Mouse (Mus musculus): ENCODE results near the gene Mrpl51.

The Mrpl51 gene

GRCm38 (mm10) chr6:125232516-125232915 lies 40.9 kb downstream of the Mrpl51 start:
- DNase-seq (ENCODE audit: low read depth, low spot score), result no peak

GRCm38 (mm10) chr6:125233816-125234519 lies 42.4 kb downstream of the Mrpl51 start:
- DNase-seq (ENCODE audit: low read depth, low spot score), result peak; percentile 38

GRCm38 (mm10) chr6:125234520-125234828 lies 42.9 kb downstream of the Mrpl51 start:
- no peak for DNase-seq (ENCODE audit: low read depth, low spot score)

GRCm38 (mm10) chr6:125236341-125236740 lies 44.7 kb downstream of the Mrpl51 start:
- no peak for DNase-seq (ENCODE audit: low read depth, low spot score)

- no peak for DNase-seq (ENCODE audit: low read depth, low spot score)
Observed at GRCm38 (mm10) chr6:125236782-125237181, 45.2 kb downstream of the Mrpl51 start, which contains the start of gene Cd27. Cd27 (minus strand) TSS chr6:125237010.

- no peak for DNase-seq (ENCODE audit: low read depth, low spot score)
Observed at GRCm38 (mm10) chr6:125237421-125237820, 45.8 kb downstream of the Mrpl51 start.

- DNase-seq (ENCODE audit: low read depth, low spot score), result no peak
Observed at GRCm38 (mm10) chr6:125238396-125238795, 46.8 kb downstream of the Mrpl51 start.

- no peak for DNase-seq (ENCODE audit: low read depth, low spot score)
Observed at GRCm38 (mm10) chr6:125239547-125239946, 47.9 kb downstream of the Mrpl51 start.

- DNase-seq (ENCODE audit: low read depth, low spot score), result no peak
Observed at GRCm38 (mm10) chr6:125240617-125241016, 49.0 kb downstream of the Mrpl51 start.

GRCm38 (mm10) chr6:125241566-125241965 lies 50.0 kb downstream of the Mrpl51 start:
- no peak for DNase-seq (ENCODE audit: low read depth, low spot score)

- DNase-seq (ENCODE audit: low read depth, low spot score), result no peak
Observed at GRCm38 (mm10) chr6:125244551-125244950, 53.0 kb downstream of the Mrpl51 start.

Measured in 3T3-L1 (cell line).